Mouse (Mus musculus) kidney, postnatal 25 days (tissue): ENCODE measurements around the gene Lamc2.

ENCODE experiments used
- DNase-seq, 2 experiments: peaks; one replicate each; pipeline ENCODE4 v3.0.0; 2021; ENCODE audit warnings: mixed read lengths in 2 of 2

Gene Lamc2

GRCm38 (mm10) chr1:153126491-153127381 is 59.5 kb downstream of the Lamc2 start:
- DNase-seq = peak in 1 of 2 experiments; percentile 38

GRCm38 (mm10) chr1:153125287-153126275 is 60.7 kb downstream of the Lamc2 start:
- peak; percentile 22 to 45 for DNase-seq

GRCm38 (mm10) chr1:153124502-153124901 is 61.7 kb downstream of the Lamc2 start:
- DNase-seq = no peak

- no peak for DNase-seq
Measured at GRCm38 (mm10) chr1:153122764-153123163, 63.5 kb downstream of the Lamc2 start.

GRCm38 (mm10) chr1:153121320-153121719 is 64.9 kb downstream of the Lamc2 start:
- DNase-seq = no peak

- no peak for DNase-seq
Measured at GRCm38 (mm10) chr1:153120544-153120943, 65.7 kb downstream of the Lamc2 start.

- DNase-seq = no peak
Measured at GRCm38 (mm10) chr1:153115315-153115714, 70.9 kb downstream of the Lamc2 start.

GRCm38 (mm10) chr1:153111596-153111995 is 74.7 kb downstream of the Lamc2 start:
- no peak for DNase-seq

- DNase-seq = no peak
Measured at GRCm38 (mm10) chr1:153109836-153110235, 76.4 kb downstream of the Lamc2 start.

- no peak for DNase-seq
Measured at GRCm38 (mm10) chr1:153109346-153109745, 76.9 kb downstream of the Lamc2 start.

GRCm38 (mm10) chr1:153107866-153108265 is 78.4 kb downstream of the Lamc2 start:
- DNase-seq = no peak

GRCm38 (mm10) chr1:153104804-153105203 is 81.4 kb downstream of the Lamc2 start:
- DNase-seq = no peak

- no peak for DNase-seq
Measured at GRCm38 (mm10) chr1:153103186-153103554, 83.1 kb downstream of the Lamc2 start.

- DNase-seq = no peak
Measured at GRCm38 (mm10) chr1:153102296-153103185, 83.7 kb downstream of the Lamc2 start.

- DNase-seq = peak; percentile 43 to 71
Measured at GRCm38 (mm10) chr1:153101327-153101880, 84.8 kb downstream of the Lamc2 start.

- no peak for DNase-seq
Measured at GRCm38 (mm10) chr1:153100912-153101311, 85.3 kb downstream of the Lamc2 start.

- no peak for DNase-seq
Measured at GRCm38 (mm10) chr1:153098586-153098985, 87.7 kb downstream of the Lamc2 start.

- DNase-seq = no peak
Measured at GRCm38 (mm10) chr1:153097017-153097675, 89.1 kb downstream of the Lamc2 start.

- DNase-seq = peak in 1 of 2 experiments; percentile 39
Measured at GRCm38 (mm10) chr1:153095826-153096727, 90.2 kb downstream of the Lamc2 start.

GRCm38 (mm10) chr1:153095328-153095727 is 90.9 kb downstream of the Lamc2 start:
- DNase-seq = no peak
